Mouse (Mus musculus) E14TG2a.4 (cell line): ENCODE data around the gene Ppp2r5d.

Source experiments
- CTCF ChIP-seq: conservative IDR thresholded peaks from 2 replicates; pipeline ENCODE4 v1.5.1; 2014; ENCODE audit warnings: low read length
- NANOG ChIP-seq: IDR thresholded peaks from 2 replicates; pipeline ENCODE4 v1.6.1; 2014; ENCODE audit warnings: borderline replicate concordance, low read length, mixed read lengths

- no peak for TF ChIP-seq CTCF
- TF ChIP-seq NANOG, result no peak
These were observed 23.6 kb upstream of the Ppp2r5d start for GRCm38 (mm10) chr17:46728496-46728895.
